Mouse (Mus musculus): ENCODE results near the gene Scfd1.

DNA sequence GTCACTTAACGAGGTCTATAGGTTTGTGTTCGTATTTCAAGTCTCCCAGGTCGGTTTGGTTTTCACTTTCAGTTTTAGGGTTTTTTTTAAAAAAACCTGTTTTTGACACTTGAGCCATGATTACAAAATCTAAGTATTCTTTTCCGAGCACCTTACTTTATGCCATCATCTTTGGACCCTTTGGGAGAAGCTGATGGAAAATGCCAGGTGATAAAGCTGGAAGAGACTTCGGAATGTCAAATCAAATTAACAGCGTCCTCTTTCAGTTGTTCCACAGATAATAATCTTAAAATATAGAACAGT, 529 bp downstream of the Scfd1 start:
- TF ChIP-seq ZNF384 (IDR thresholded peaks at IDR 0.05; ENCODE audit: low read depth, low read length) (no peak; the same call in 1 of the 2 replicates), ZC3H11A (IDR thresholded peaks at IDR 0.05; ENCODE audit: borderline replicate concordance, low read depth, low read length) (no peak), HCFC1 (IDR thresholded peaks at IDR 0.05; ENCODE audit: borderline replicate concordance, insufficient read depth, low read length) (no peak), MAFK (IDR thresholded peaks at IDR 0.05; ENCODE audit: insufficient read depth, low read depth, low read length) (no peak), CHD2 (IDR thresholded peaks at IDR 0.05; ENCODE audit: low read depth, low read length) (no peak)
